Mouse (Mus musculus): ENCODE results near the gene Snapc2. TPM values are rescaled to one million over a fixed set of nuclear protein-coding genes. Genes with fewer than 3 reads are reported as not detected.
A peak's percentile ranks its signal among the peaks of the same experiment; 100 is the strongest.

Snapc2 gene
- polyA plus RNA-seq, 1 experiment from 2014 or later, result 46.0 TPM

DNA sequence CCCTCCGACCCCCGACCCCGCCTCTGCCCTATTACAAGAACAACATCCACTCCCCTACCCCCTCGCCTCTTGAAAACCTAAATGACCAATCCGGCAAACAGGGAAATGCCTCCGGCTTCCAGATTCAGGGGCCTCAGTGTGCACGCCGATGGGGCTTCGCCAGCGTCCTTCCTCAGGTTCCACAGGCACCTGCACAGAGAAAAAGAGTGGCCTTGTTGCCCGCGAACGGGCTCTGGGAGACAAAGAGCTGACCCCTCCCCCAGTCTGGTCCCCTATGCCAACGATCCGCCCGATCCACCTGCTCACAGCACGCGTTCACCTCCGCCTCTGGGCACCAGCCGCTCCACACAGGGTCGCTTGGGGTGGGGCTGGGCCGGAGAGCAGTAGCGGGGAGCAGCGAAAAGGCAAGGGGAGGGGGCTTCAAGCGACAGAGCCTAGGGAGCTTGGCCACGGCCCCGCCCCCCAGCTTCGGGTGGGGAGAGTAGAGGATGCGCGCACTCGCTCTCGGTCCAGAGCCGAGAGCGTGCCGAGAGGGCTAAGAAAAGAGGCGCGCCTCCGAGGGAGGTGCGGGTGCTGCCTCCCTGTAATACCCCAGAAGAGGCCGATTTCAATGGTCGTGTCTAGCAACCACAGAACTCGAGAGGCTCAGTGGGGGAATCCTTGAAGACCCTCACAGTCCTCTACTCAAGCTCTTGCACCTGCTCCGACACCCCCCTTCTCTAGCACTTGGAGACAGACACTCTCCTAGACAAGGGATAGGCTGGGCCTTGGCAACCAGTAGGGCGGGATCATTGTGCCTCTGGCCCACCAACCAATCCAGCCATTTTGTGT is 35.9 kb upstream of the Snapc2 start, which contains the start of gene Prr36:
Gene Prr36, minus strand, starts transcription at position 669 of the 831 bp plus-strand sequence.
- peak within 1 kb of the TSS; percentile 97 for H3K4me2 ChIP-seq (replicated peaks)
- H3K36me3 ChIP-seq, result no peaks in the 10 kb centered on the region
- 0 out of 2 replicates have a peak within 1 kb of the TSS, but pooled peaks have one; percentile 13 for H3K27ac ChIP-seq
- whole genome bisulfite sequencing, result under 1% methylated on average over 44 of the region's 44 CpGs
- peaks cover 45% of the 10 kb centered on the region for H3K4me1 ChIP-seq (replicated peaks)
- H3K9me3 ChIP-seq, result no peaks in the 10 kb centered on the region
- peak; percentile 18; the same call in 1 of the 2 replicates for ATAC-seq
- H3K27me3 ChIP-seq (replicated peaks), result peaks cover 23% of the 10 kb centered on the region
- H3K9ac ChIP-seq, result peak within 1 kb of the TSS; percentile 57
- peak within 1 kb of the TSS; percentile 49 for H3K4me3 ChIP-seq (replicated peaks)

DNA sequence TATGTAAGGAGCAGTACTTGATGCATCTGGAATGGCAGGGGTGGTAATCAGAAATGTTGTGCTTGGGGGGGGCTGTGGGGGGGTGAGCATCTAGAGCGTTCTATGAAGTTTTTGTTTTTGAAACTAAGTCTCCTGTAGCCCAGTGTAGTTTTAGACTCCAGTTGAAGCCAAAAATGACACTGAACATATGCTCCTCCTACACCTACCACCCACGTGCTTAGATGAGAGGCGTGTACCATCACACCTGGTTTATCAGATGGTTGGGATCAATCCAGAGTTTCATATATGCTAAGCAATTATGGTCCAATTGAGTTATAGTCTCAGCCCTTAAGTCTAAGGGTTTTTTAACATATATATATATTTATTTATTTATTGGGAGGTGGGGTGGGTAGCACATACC is 33.3 kb upstream of the Snapc2 start:
- H3K9me3 ChIP-seq, result no peaks in the 10 kb centered on the region
- H3K9ac ChIP-seq, result no peak overlapping the region
- H3K4me2 ChIP-seq (replicated peaks), result no peak overlapping the region
- H3K4me1 ChIP-seq (replicated peaks), result peaks cover 26% of the 10 kb centered on the region
- H3K27me3 ChIP-seq (replicated peaks), result peaks cover 23% of the 10 kb centered on the region
- ATAC-seq, result no peak
- 85% methylated on average over 3 of the region's 3 CpGs for WGBS
- H3K36me3 ChIP-seq, result no peaks in the 10 kb centered on the region
- H3K4me3 ChIP-seq (replicated peaks), result no peak overlapping the region
- H3K27ac ChIP-seq, result no peak overlapping the region

DNA sequence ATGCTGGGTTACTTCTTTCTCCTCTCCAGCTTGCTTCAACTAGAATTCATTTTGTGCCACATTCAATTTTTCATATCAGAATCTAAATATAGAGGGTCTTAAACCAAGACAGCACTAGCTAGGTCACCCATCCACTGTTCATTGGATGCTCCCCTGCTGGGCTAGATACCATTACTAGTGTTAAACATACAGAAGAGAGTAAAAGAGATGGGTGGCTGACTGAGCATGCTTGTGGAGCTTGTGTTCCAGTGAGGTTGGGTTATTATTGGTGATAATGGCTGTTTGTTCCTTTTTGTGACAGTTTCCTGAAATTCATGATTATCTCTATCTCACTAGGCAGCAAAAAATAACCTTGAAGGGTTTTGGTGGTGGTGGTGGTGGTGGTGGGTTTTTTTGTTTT is 30.8 kb upstream of the Snapc2 start:
- Histone ChIP-seq H3K36me3 (no peaks in the 10 kb centered on the region), H3K9me3 (no peaks in the 10 kb centered on the region), H3K27me3 (replicated peaks) (peaks cover 8% of the 10 kb centered on the region), H3K4me1 (replicated peaks) (peaks cover 9% of the 10 kb centered on the region), H3K9ac (no peak overlapping the region), H3K4me3 (replicated peaks) (no peak overlapping the region), H3K27ac (no peak overlapping the region), H3K4me2 (replicated peaks) (no peak overlapping the region)
- no peak for ATAC-seq

DNA sequence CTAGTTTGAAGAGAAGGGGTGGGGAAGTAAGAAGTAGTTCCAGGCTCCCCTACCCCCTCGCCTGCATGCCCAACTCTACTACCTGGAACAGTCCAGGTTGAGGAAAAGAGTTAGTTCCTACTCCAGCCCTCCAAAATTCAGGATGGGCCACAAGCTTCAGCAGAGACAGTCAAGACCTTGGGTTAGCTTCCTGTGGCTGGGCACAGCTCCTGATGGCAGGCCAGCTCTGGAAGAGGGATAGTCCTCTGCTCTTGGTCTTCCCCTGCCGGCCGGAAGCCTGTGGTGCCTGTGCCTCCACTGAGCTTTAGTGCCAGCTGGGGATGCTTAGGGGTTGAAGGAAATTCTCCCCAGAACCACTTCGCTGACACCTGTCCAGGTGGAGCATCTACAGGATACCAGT is 26.6 kb upstream of the Snapc2 start:
- ATAC-seq, result peak; percentile 32

DNA sequence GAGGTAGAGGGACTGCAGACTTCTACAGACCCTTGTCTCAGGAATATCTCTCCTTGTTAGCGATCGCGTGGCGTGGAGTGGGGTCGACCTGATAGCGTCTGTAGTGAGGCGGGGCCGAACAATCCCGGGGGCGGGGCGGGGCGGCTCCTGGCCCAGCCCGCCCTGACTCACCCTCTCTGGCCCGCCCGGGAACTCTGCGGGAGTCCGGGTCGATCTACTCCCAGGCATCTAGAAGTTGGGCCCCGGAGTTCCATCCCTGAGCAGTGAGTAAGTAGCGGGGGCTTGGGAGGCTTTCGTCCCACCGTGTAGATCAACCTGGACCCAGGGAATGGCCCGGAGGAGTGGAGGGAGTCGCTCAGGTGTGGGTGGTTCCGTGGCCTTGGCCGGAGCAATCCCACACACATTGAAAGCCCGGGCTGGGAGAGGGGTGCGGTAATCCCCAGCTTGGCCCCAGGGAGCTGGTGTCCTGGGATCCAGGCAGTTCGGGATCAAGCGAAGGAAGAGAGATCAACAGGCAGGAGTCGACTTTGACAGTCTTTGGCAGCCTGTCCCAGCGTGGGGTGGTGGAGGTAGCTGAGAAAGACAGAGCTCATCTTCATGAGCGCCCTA is 26.0 kb upstream of the Snapc2 start, which contains the start of gene Lrrc8e:
Gene Lrrc8e, plus strand, starts transcription at position 89 of the 609 bp plus-strand sequence.
- Histone ChIP-seq H3K9me3 (no peaks in the 10 kb centered on the region), H3K36me3 (no peaks in the 10 kb centered on the region), H3K4me2 (replicated peaks) (peak within 1 kb of the TSS; percentile 70), H3K4me1 (replicated peaks) (peaks cover 4% of the 10 kb centered on the region; the same call in 1 of the 2 replicates), H3K27me3 (replicated peaks) (no peaks in the 10 kb centered on the region; the same call in 1 of the 2 replicates), H3K9ac (peak within 1 kb of the TSS; percentile 35), H3K27ac (no peak within 1 kb of the TSS), H3K4me3 (replicated peaks) (peak within 1 kb of the TSS; percentile 35)
- 4% methylated on average over 33 of the region's 33 CpGs for WGBS
- peak; percentile 79 for ATAC-seq

More for the DNA sequence above, 26.6 kb upstream of the Snapc2 start:
- Histone ChIP-seq H3K4me3 (replicated peaks) (peak overlapping the region; percentile 35), H3K27ac (no peak overlapping the region), H3K36me3 (no peaks in the 10 kb centered on the region), H3K4me1 (replicated peaks) (peaks cover 4% of the 10 kb centered on the region; the same call in 1 of the 2 replicates), H3K27me3 (replicated peaks) (no peaks in the 10 kb centered on the region; the same call in 1 of the 2 replicates), H3K9me3 (no peaks in the 10 kb centered on the region), H3K4me2 (replicated peaks) (peak overlapping the region; percentile 70), H3K9ac (peak overlapping the region; percentile 35; the same call in 1 of the 2 replicates)
- WGBS, result 29% methylated on average over 4 of the region's 4 CpGs

DNA sequence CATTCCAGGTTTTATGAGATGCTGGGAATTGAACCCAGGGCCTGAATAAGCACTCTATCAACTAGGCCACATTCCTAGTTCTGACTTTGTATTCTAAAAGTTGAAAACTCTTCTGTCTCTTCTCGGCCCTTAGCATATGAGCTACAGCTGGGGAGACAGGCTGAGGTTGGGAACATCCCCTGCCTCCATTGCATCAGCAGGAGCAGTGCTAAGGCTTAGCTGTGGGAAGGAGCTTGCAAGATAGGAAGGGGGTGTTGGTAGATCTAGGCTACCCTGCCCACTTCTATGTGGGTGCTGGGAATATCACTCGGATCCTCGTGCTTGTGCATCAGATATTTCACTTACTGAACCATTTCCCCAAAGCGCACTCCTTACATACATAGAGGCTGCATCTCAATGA is 25.0 kb upstream of the Snapc2 start:
- no peaks in the 10 kb centered on the region for H3K9me3 ChIP-seq
- H3K9ac ChIP-seq, result no peak overlapping the region
- ATAC-seq, result no peak
- H3K27me3 ChIP-seq (replicated peaks), result no peaks in the 10 kb centered on the region; the same call in 1 of the 2 replicates
- no peak overlapping the region for H3K4me2 ChIP-seq (replicated peaks)
- H3K4me1 ChIP-seq (replicated peaks), result peaks cover 4% of the 10 kb centered on the region; the same call in 1 of the 2 replicates
- no peak overlapping the region for H3K27ac ChIP-seq
- 90% methylated on average over 4 of the region's 4 CpGs for WGBS
- H3K4me3 ChIP-seq (replicated peaks), result no peak overlapping the region
- no peaks in the 10 kb centered on the region for H3K36me3 ChIP-seq

DNA sequence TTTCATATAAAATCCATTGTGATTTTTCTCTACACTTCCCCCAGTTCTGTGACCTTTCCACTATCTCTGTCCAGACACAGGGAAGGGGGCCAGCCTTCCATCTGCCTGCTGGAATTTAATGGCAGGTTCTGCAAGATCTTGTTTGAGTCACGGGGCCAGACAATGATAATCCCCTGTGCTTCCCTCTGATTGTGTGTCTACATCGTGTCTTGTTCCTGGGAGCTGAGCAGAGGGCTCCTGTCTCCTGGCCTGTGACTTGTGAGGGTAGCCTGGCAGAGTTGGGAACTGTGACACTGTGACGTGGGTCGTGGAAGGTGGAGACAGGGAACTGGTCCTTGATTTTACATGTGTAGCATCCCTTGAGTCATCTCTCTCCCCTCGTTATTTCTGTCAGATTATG is 23.1 kb upstream of the Snapc2 start:
- Histone ChIP-seq H3K27me3 (replicated peaks) (no peaks in the 10 kb centered on the region; the same call in 1 of the 2 replicates), H3K4me1 (replicated peaks) (peaks cover 4% of the 10 kb centered on the region; the same call in 1 of the 2 replicates), H3K4me3 (replicated peaks) (no peak overlapping the region), H3K4me2 (replicated peaks) (no peak overlapping the region), H3K9ac (no peak overlapping the region), H3K9me3 (no peaks in the 10 kb centered on the region), H3K36me3 (no peaks in the 10 kb centered on the region), H3K27ac (no peak overlapping the region)
- ATAC-seq, result no peak
- 67% methylated on average over 5 of the region's 5 CpGs for WGBS

DNA sequence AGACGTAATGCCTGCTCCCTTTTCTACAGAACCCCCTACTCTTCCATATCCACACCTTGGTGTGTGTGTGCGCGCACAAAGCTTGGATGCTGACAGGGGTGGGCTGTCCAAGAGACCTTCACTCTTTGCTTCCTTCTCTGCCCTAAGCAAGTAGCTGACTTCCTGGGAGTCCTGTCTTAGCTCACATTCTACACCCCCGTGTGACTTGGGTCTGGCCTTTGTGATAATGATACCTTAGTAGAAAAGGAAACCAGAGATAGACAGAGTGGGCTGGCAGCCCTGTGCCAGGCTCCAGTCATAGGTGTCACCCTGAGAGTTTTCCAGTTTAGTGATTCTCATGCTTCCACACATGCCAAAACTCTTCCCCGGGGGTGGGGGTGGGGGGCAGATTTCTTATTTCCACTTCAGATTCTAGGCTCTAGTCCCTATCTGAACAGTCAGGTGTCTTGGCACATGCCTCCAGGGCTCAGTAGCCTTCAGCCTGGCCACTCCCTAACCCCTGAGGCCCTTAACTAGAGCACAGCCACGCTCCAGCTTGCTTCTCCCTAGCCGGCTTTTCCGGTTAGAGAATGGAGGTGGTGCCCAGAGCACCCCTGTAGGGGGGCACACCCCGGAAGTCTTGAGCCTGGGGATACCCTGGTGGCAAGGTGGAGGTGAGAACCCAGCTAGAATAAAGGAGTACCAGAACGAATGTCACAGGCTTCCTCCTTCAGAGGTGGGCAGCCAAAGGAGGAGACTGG is 22.1 kb upstream of the Snapc2 start:
- no peaks in the 10 kb centered on the region; the same call in 1 of the 2 replicates for H3K27me3 ChIP-seq (replicated peaks)
- no peaks in the 10 kb centered on the region for H3K9me3 ChIP-seq
- ATAC-seq, result peak; percentile 71
- H3K4me3 ChIP-seq (replicated peaks), result no peak overlapping the region
- H3K4me1 ChIP-seq (replicated peaks), result peaks cover 4% of the 10 kb centered on the region; the same call in 1 of the 2 replicates
- H3K36me3 ChIP-seq, result no peaks in the 10 kb centered on the region
- no peak overlapping the region for H3K4me2 ChIP-seq (replicated peaks)
- H3K27ac ChIP-seq, result no peak overlapping the region
- no peak overlapping the region for H3K9ac ChIP-seq
- WGBS, result 51% methylated on average over 10 of the region's 10 CpGs

DNA sequence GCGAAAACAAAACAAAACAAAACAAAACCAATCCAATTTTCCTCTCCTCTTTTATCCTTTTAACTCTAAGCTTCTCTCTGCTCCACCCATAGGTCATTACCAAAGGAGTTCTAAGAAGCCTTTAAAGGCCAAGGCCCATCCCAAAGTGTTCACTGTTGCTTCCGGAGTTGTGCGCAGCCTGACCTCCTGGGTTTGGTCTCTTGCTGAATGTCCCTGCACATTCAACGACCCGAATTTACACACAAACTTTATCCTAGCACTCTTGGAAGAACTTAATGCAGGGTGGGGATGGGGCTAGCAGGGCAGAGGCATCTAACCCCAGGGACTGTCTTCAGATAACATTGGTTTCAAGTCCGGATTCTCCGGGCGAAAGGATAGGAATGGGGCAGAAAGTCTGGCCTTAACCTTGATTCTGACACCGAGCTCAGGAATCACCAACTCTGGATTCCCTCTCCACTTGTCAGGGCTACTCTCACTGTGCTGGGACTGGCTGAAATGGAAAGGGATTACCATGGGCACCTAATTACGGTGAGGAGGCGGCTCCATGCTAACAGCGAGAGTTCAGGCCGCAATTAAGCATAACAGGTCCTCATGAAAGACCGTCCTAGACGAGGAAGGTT is 15.0 kb upstream of the Snapc2 start:
- H3K4me2 ChIP-seq (replicated peaks), result peak overlapping the region; percentile 72
- no peaks in the 10 kb centered on the region for H3K9me3 ChIP-seq
- WGBS, result 20% methylated on average over 15 of the region's 15 CpGs
- H3K27ac ChIP-seq, result peak overlapping the region; percentile 89
- peaks cover 12% of the 10 kb centered on the region for H3K36me3 ChIP-seq
- ATAC-seq, result peak; percentile 0; the same call in 1 of the 2 replicates
- H3K9ac ChIP-seq, result peak overlapping the region; percentile 61
- H3K27me3 ChIP-seq (replicated peaks), result no peaks in the 10 kb centered on the region
- H3K4me3 ChIP-seq (replicated peaks), result peak overlapping the region; percentile 67
- peaks cover 22% of the 10 kb centered on the region for H3K4me1 ChIP-seq (replicated peaks)

DNA sequence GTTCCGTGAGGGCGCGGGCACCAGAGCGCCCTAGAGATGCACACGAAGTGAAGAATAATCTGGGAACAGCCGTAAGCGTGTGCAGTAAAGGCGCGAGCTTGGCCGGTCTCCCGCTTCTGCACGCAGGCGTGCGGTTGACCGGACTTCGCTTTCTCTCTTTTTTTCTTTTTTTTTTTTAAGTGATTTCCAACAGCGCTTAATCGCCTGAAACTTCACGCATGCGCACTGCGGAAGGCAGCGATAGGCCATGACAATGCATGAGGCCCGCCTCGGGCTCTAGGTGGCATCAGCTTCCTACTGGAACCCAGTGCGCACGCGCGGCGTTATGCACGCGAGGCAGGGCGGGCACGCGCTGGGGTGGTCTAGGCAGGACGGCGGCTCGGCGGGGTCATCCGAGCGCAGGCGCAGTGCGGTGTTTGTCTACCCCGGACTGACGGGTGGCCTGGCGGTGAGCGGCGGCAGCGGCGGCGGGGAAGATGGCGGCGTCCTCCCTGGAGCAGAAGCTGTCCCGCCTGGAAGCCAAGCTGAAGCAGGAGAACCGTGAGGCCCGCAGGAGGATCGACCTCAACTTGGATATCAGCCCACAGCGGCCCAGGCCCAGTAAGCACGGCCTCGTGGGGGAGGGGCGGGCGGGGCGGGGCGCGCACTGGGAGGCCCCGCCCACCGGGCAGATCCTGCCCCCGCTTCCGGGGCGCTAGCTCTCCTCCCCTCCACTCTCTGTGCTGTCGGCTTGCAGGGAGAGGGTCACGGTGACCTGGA is 14.3 kb upstream of the Snapc2 start, which contains the start of the genes Map2k7 and Gm49320:
Gene Map2k7, plus strand, starts transcription at position 307 of the 759 bp plus-strand sequence.
Gene Gm49320, plus strand, starts transcription at position 432 of the 759 bp plus-strand sequence.
- H3K9ac ChIP-seq, result peak within 1 kb of the TSS; percentile 74
- peaks cover 22% of the 10 kb centered on the region for H3K4me1 ChIP-seq (replicated peaks)
- peak within 1 kb of the TSS; percentile 67 for H3K4me3 ChIP-seq (replicated peaks)
- H3K27ac ChIP-seq, result peak within 1 kb of the TSS; percentile 93
- peak; percentile 95 for ATAC-seq
- peaks cover 18% of the 10 kb centered on the region for H3K36me3 ChIP-seq
- no peaks in the 10 kb centered on the region for H3K27me3 ChIP-seq (replicated peaks)
- H3K9me3 ChIP-seq, result no peaks in the 10 kb centered on the region
- under 1% methylated on average over 70 of the region's 71 CpGs for WGBS
- H3K4me2 ChIP-seq (replicated peaks), result peak within 1 kb of the TSS; percentile 79
